Mouse (Mus musculus): ENCODE data around the gene Prpmp5. TPM values are rescaled to one million over a fixed set of nuclear protein-coding genes. Genes with fewer than 3 reads are reported as not detected.
"Not testable (repeated sequence)": the region's sequence is repeated elsewhere in the genome, so short reads cannot be mapped to it uniquely, and the experiment has no call there.

The Prpmp5 gene
- not detected in 2 replicates for total RNA-seq (2014; rRNA removed)
- not detected in 2 replicates for polyA plus RNA-seq (2015; fragmentation: Nextera tagmentation; extraction: Ambion mirVana)

- not testable (repeated sequence) for H3K4me2 ChIP-seq (ENCODE audit: low read depth, low read length, poor library complexity, severe bottlenecking); H3K9ac ChIP-seq (replicated peaks; ENCODE audit: low read length, poor library complexity, severe bottlenecking); H3K36me3 ChIP-seq (ENCODE audit: insufficient read depth, low read length); H3K9me3 ChIP-seq (ENCODE audit: low read length); H3K27me3 ChIP-seq (ENCODE audit: insufficient read depth, low read length); ATAC-seq (ENCODE audit: low FRiP score); H3K4me1 ChIP-seq (ENCODE audit: insufficient read depth, low read length); H3K4me3 ChIP-seq (ENCODE audit: low read depth, low read length); DNase-seq (ENCODE audit: low spot score); H3K27ac ChIP-seq (ENCODE audit: low read depth, low read length)
Observed at GRCm38 (mm10) chr6:132314657-132315056, at the start of gene Prpmp5. Gene Prpmp5 (minus strand): TSS chr6:132314757.

- H3K4me1 ChIP-seq (ENCODE audit: insufficient read depth, low read length); H3K4me2 ChIP-seq (ENCODE audit: low read depth, low read length, poor library complexity, severe bottlenecking); H3K9me3 ChIP-seq (ENCODE audit: low read length); H3K4me3 ChIP-seq (ENCODE audit: low read depth, low read length); H3K36me3 ChIP-seq (ENCODE audit: insufficient read depth, low read length); H3K27me3 ChIP-seq (ENCODE audit: insufficient read depth, low read length); ATAC-seq (ENCODE audit: low FRiP score); H3K9ac ChIP-seq (replicated peaks; ENCODE audit: low read length, poor library complexity, severe bottlenecking); H3K27ac ChIP-seq (ENCODE audit: low read depth, low read length); DNase-seq (ENCODE audit: low spot score): not testable (repeated sequence)
- 62% methylated on average over 1 of the region's 1 CpGs for WGBS
Observed at GRCm38 (mm10) chr6:132364034-132364433, 49.5 kb upstream of the Prpmp5 start, which contains the start of gene Gm8882. Gene Gm8882 (minus strand): TSS chr6:132364134.

Other genes with a start within 250 kb of the Prpmp5 start
- not detected in 2 replicates for gene Prb1, start 104.2 kb downstream of the Prpmp5 start, total RNA-seq (2014; rRNA removed)
- gene Prb1, start 104.2 kb downstream of the Prpmp5 start, polyA plus RNA-seq (2015; fragmentation: Nextera tagmentation; extraction: Ambion mirVana) = not detected in 2 replicates
- gene Gm8882, start 49.4 kb upstream of the Prpmp5 start, total RNA-seq (2014; rRNA removed) = not detected in 2 replicates
- not detected in 2 replicates for gene Gm8882, start 49.4 kb upstream of the Prpmp5 start, polyA plus RNA-seq (2015; fragmentation: Nextera tagmentation; extraction: Ambion mirVana)

Data from midbrain, postnatal 0 days (tissue).